Mouse (Mus musculus) E14TG2a.4 (cell line): ENCODE results near the gene Sos1.

ENCODE experiments used
- CTCF ChIP-seq: conservative IDR thresholded peaks from 2 replicates; pipeline ENCODE4 v1.5.1; 2014; ENCODE audit warnings: low read length
- NANOG ChIP-seq: IDR thresholded peaks from 2 replicates; pipeline ENCODE4 v1.6.1; 2014; ENCODE audit warnings: borderline replicate concordance, low read length, mixed read lengths

DNA sequence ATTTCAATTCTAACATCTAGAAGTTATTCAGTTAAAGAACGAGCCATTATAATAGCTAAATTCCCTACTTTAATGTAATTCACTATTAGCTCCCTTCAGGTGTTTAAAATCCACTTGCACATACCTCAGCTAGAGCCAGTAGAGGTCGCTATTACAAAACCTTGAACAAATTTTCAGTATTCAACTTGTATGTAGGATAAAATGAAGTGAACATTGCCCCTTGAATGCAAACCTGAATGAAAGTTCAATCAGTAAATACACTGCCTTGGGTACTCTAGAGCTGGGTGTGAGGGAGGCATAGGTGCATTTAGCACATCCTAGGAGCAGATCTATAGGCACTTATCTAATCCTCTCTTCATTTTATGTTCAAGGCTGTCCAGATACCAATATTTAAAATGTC lies 24.6 kb downstream of the Sos1 start:
- peak; percentile 80 for TF ChIP-seq CTCF
- no peak for TF ChIP-seq NANOG
